Mouse (Mus musculus) intestine, postnatal 0 days (tissue): ENCODE measurements at regions not wholly inside any gene's neighbourhood (a gene's known extent, or its start where the extent isn't known, plus 50 kb on each side); places are given as distances from the start of the nearest gene placed in this dataset.
"Not testable (repeated sequence)": the region's sequence is repeated elsewhere in the genome, so short reads cannot be mapped to it uniquely, and the experiment has no call there.

Source experiments
- ATAC-seq: fragments of 200-750 bp; cut with Nextera tagmentation; 2 replicates; pipeline ENCODE4 v1.8.0; 2017; ENCODE audit warnings: mild to moderate bottlenecking, moderate TSS enrichment, moderate library complexity
- H3K27ac ChIP-seq: fragments of 300-500 bp; sonication (generic); 2 replicates; pipeline ENCODE4 v1.5.1; 2014; ENCODE audit warnings: mild to moderate bottlenecking, low read depth, low read length, moderate library complexity
- H3K27me3 ChIP-seq: fragments of 300-500 bp; sonication (generic); replicated peaks from 2 replicates; pipeline ENCODE4 v1.6.1; 2014; ENCODE audit warnings: low read length, mixed read lengths; ENCODE audit not compliant: control insufficient read depth, insufficient read depth
- H3K36me3 ChIP-seq: fragments of 300-500 bp; sonication (generic); 2 replicates; pipeline ENCODE4 v1.6.1; 2014; ENCODE audit warnings: mild to moderate bottlenecking, moderate library complexity; ENCODE audit not compliant: control insufficient read depth, insufficient read depth
- H3K4me1 ChIP-seq: fragments of 300-500 bp; sonication (generic); replicated peaks from 2 replicates; pipeline ENCODE4 v1.6.1; 2014; ENCODE audit warnings: antibody characterized with exemption, low read length, mixed read lengths; ENCODE audit not compliant: control insufficient read depth, insufficient read depth
- H3K4me2 ChIP-seq: fragments of 300-500 bp; sonication (generic); replicated peaks from 2 replicates; pipeline ENCODE4 v1.6.1; 2014; ENCODE audit warnings: low read depth, mild to moderate bottlenecking, moderate library complexity
- H3K4me3 ChIP-seq: fragments of 300-500 bp; sonication (generic); 2 replicates; pipeline ENCODE4 v1.5.1; 2014; ENCODE audit warnings: low read depth, low read length
- H3K9ac ChIP-seq: fragments of 300-500 bp; sonication (generic); 2 replicates; pipeline ENCODE4 v1.6.1; 2014; ENCODE audit warnings: mild to moderate bottlenecking, low read depth, low read length
- H3K9me3 ChIP-seq: fragments of 300-500 bp; sonication (generic); 2 replicates; pipeline ENCODE4 v1.6.1; 2016; ENCODE audit warnings: mixed run types; ENCODE audit not compliant: control insufficient read depth
- CTCF ChIP-seq: sonication (generic); IDR thresholded peaks from 2 replicates; pipeline ENCODE4 v1.5.1; 2016; ENCODE audit warnings: low read depth, mild to moderate bottlenecking, control low read depth, antibody characterized with exemption, moderate library complexity
- whole genome bisulfite sequencing: fragments of 180-500 bp; shearing (Covaris S2); extraction: QIAGEN DNeasy Blood & Tissue Kit; methylation state at CpG from one replicate; pipeline ENCODE4 v1.1.7; 2014; 5-methylcytosine and 5-hydroxymethylcytosine counted together

DNA sequence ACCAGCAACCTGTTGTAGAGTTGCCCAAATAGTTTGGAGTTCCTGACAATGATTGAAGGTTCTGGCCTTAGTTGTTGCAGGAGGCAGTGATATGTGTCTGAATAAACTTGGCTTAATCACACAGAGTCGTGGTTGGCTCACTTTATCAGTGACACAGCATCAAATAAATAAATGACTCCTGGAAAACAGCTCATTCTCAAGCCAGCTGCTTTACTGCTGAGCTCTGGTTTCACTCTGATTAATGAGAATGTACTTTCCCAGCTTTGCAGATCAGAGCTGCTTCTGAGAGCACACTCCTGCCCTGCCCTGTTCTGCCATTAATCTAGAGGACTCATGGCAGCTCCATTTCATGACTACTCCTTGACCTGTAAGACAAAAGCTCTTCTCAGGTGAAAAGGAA lies 171.3 kb upstream of the Gm11096 start:
- TF ChIP-seq CTCF: no peak
- Histone ChIP-seq H3K9ac (no peak overlapping the region), H3K27me3 (no peaks in the 10 kb centered on the region), H3K4me2 (no peak overlapping the region), H3K36me3 (no peaks in the 10 kb centered on the region), H3K4me3 (no peak overlapping the region), H3K9me3 (no peaks in the 10 kb centered on the region), H3K4me1 (no peaks in the 10 kb centered on the region), H3K27ac (no peak overlapping the region)
- ATAC-seq: no peak
- 0% methylated on average over 1 of the region's 1 CpGs for WGBS

DNA sequence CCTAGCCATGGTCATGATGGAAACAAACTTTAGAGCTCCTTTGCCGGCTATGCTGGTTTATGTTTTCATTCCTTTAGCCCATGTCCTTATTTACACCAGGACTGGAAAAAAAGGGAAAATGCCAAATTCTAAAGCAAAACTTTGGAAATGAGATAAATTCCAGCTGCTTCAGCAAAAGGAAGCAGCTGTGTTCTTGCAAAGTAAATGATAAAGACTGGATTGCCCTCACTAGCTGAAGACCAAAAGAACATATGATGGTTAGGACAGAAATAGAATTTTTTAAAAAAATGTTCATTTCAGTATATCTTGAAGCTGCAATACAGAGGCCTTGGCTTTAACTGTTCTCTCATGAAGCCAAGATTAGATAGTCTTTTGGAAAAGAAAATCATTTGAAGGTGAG lies 179.6 kb upstream of the Gm11096 start:
- TF ChIP-seq CTCF: no peak
- Histone ChIP-seq H3K9me3 (no peaks in the 10 kb centered on the region), H3K4me1 (no peaks in the 10 kb centered on the region), H3K4me3 (no peak overlapping the region), H3K27ac (no peak overlapping the region), H3K27me3 (no peaks in the 10 kb centered on the region), H3K4me2 (no peak overlapping the region), H3K9ac (no peak overlapping the region), H3K36me3 (no peaks in the 10 kb centered on the region)
- ATAC-seq: no peak
- 71% methylated on average over 1 of the region's 1 CpGs for WGBS

- ATAC-seq: no peak
Observed at GRCm38 (mm10) chr17:81260036-81260435, 181.5 kb upstream of the Gm11096 start.

DNA sequence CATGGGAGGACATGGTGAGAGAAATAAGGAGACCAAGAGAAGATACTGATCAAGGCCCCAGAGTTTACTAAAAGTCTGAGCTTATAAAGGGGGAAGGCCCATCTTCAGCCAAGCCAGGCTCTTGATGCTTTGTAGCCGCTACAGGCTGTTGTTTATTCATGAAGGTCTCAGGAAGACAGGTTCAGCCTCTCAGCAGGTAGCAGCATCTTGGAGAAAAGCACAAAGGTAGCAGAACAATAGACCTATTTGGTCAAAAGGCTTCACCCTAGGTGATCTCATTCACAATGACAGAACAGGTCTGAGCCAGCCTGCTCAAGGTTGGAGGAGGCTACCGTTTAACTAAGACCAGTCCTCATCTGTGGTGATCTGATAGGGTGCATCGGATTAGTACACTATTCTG lies 185.5 kb upstream of the Gm11096 start:
- Histone ChIP-seq H3K4me3 (no peak overlapping the region), H3K4me2 (no peak overlapping the region), H3K27ac (no peak overlapping the region), H3K36me3 (no peaks in the 10 kb centered on the region), H3K9ac (no peak overlapping the region), H3K4me1 (no peaks in the 10 kb centered on the region), H3K27me3 (no peaks in the 10 kb centered on the region), H3K9me3 (no peaks in the 10 kb centered on the region)
- no peak for TF ChIP-seq CTCF
- WGBS: 62% methylated on average over 3 of the region's 3 CpGs
- ATAC-seq: no peak

More at GRCm38 (mm10) chr17:81260036-81260435, 181.5 kb upstream of the Gm11096 start:
- no peaks in the 10 kb centered on the region for H3K27me3 ChIP-seq
- no peak overlapping the region for H3K9ac ChIP-seq
- H3K9me3 ChIP-seq: no peaks in the 10 kb centered on the region
- no peak overlapping the region for H3K27ac ChIP-seq
- H3K4me1 ChIP-seq: no peaks in the 10 kb centered on the region
- no peak overlapping the region for H3K4me3 ChIP-seq
- WGBS: 90% methylated on average over 1 of the region's 1 CpGs
- TF ChIP-seq CTCF: no peak
- H3K4me2 ChIP-seq: no peak overlapping the region
- H3K36me3 ChIP-seq: no peaks in the 10 kb centered on the region

DNA sequence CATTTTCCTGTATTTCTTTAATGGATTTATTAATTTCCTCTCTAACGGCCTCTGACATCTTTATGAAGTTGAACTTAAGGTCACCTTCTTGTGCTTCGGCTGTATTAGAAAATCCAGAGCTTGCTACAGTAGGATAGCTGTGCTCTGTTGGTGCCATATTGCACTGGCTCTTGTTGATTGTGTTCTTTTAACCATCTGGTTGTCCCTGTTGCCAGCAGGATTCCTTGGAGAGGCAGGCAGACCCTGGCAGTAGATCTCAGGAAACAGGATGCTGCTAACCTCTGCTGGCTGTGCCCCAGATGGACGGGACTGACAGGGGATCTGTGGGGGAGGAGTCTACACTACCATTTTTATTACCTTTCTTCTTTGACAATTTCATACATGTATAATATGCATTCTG lies 185.9 kb upstream of the Thumpd2 start:
- no peaks in the 10 kb centered on the region for H3K9me3 ChIP-seq
- ATAC-seq: no peak
- H3K4me1 ChIP-seq: no peaks in the 10 kb centered on the region
- H3K4me2 ChIP-seq: no peak overlapping the region
- no peak overlapping the region for H3K9ac ChIP-seq
- no peak overlapping the region for H3K27ac ChIP-seq
- no peaks in the 10 kb centered on the region for H3K27me3 ChIP-seq
- no peak for TF ChIP-seq CTCF
- WGBS: 57% methylated on average over 3 of the region's 3 CpGs
- no peaks in the 10 kb centered on the region for H3K36me3 ChIP-seq
- H3K4me3 ChIP-seq: no peak overlapping the region

GRCm38 (mm10) chr17:81246156-81246555 lies 181.3 kb upstream of the Thumpd2 start:
- TF ChIP-seq CTCF: no peak
- ATAC-seq: no peak
- WGBS: 79% methylated on average over 6 of the region's 6 CpGs

GRCm38 (mm10) chr17:81231771-81232170 lies 166.9 kb upstream of the Thumpd2 start:
- over 99% methylated on average over 9 of the region's 18 CpGs for WGBS
- ATAC-seq, H3K4me2 ChIP-seq, H3K36me3 ChIP-seq, H3K4me1 ChIP-seq, H3K27me3 ChIP-seq, H3K4me3 ChIP-seq, H3K27ac ChIP-seq, H3K9ac ChIP-seq, H3K9me3 ChIP-seq: not testable (repeated sequence)

More at GRCm38 (mm10) chr17:81246156-81246555, 181.3 kb upstream of the Thumpd2 start:
- H3K36me3 ChIP-seq: no peaks in the 10 kb centered on the region
- H3K4me3 ChIP-seq: no peak overlapping the region
- no peak overlapping the region for H3K9ac ChIP-seq
- H3K4me1 ChIP-seq: no peaks in the 10 kb centered on the region
- no peaks in the 10 kb centered on the region for H3K9me3 ChIP-seq
- no peak overlapping the region for H3K27ac ChIP-seq
- H3K4me2 ChIP-seq: no peak overlapping the region
- H3K27me3 ChIP-seq: no peaks in the 10 kb centered on the region
